Mouse (Mus musculus): Measurements from ENCODE around the gene Capn15. TPM values are rescaled to one million over a fixed set of nuclear protein-coding genes. Genes with fewer than 3 reads are reported as not detected.

Capn15 gene
- total RNA-seq, 1 experiment = 18.0 TPM

DNA sequence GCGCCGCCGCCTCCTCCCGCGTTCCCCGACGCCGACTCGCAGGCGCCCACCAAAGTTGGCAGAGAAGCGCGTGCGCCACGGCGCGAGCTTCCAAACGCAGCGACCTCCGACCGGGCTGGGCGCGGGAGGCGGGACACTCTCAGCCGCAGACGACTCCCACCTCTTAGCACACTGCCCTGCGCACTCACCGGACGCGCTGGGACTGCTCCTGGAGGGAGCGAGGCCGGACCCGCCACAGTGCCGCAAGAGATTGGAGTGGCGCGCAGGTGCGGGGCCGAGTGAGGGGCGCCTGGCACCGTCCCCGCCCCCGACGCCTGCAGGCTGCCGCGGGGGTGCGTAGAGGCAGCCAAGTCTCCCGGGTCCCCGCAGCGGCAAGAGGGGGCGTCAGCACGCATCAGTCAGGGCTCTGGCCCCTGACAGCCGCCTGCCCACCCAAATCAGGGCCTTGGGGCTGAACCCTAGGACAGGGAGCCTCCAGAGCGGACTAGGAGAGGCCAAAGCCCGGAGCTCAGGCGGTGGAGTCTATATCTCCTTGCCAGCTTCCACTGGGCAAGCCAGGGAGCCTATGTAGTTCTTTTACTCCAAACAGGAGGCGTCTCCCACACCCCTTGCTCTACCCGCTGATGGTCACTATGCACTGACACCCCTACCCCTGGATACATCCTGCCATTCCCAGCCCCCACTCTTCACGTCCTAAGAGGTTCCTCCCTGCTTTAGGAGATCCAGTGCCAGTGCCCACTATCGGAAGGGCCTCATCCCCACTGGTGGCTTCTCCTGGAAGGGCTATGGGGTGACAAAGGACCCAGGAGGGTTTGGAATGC, 33.6 kb downstream of the Capn15 start, which contains the start of gene A930017K11Rik:
TSS of gene A930017K11Rik (minus strand) at position 763 of the 821 bp plus-strand sequence.
- no peak for TF ChIP-seq ZNF384 (IDR thresholded peaks at IDR 0.05; ENCODE audit: low read depth, low read length)
- TF ChIP-seq MAFK (IDR thresholded peaks at IDR 0.05; ENCODE audit: insufficient read depth, low read depth, low read length) = no peak
- TF ChIP-seq ZC3H11A (IDR thresholded peaks at IDR 0.05; ENCODE audit: borderline replicate concordance, low read depth, low read length) = no peak
- TF ChIP-seq HCFC1 (IDR thresholded peaks at IDR 0.05; ENCODE audit: borderline replicate concordance, insufficient read depth, low read length) = no peak
- TF ChIP-seq CHD2 (IDR thresholded peaks at IDR 0.05; ENCODE audit: low read depth, low read length) = no peak
- Histone ChIP-seq H3K4me1 (ENCODE audit: control insufficient read depth in 2 of 2, insufficient read depth in 2 of 2, low read length in 2 of 2, poor library complexity in 1 of 2) (peaks cover 0 to 3% of the 10 kb centered on the region in 2 experiments; a peak in 1 of 4 replicates), H3K4me3 (ENCODE audit: insufficient read depth in 1 of 2, low read depth in 1 of 2, low read length in 2 of 2, poor library complexity in 1 of 2, severe bottlenecking in 1 of 2) (peak within 1 kb of the TSS; percentile 74 to 75), H3K36me3 (ENCODE audit: control insufficient read depth, insufficient read depth, low read length, poor library complexity, severe bottlenecking) (no peaks in the 10 kb centered on the region), H3K9me3 (ENCODE audit: control insufficient read depth, insufficient read depth, low read depth, low read length) (no peaks in the 10 kb centered on the region), H3K9ac (ENCODE audit: insufficient read depth, low read depth, low read length, poor library complexity, severe bottlenecking) (peak within 1 kb of the TSS; percentile 42), H3K27ac (ENCODE audit: insufficient read depth, low read depth, low read length, poor library complexity, severe bottlenecking) (no peak within 1 kb of the TSS)
- in situ Hi-C loops (cut with MboI; ENCODE audit: low sequenced_read_pairs in 2 of 2, unreplicated experiment in 2 of 2) = no loop called here
- DNase-seq (ENCODE audit: low read depth, low spot score) = no peak

DNA sequence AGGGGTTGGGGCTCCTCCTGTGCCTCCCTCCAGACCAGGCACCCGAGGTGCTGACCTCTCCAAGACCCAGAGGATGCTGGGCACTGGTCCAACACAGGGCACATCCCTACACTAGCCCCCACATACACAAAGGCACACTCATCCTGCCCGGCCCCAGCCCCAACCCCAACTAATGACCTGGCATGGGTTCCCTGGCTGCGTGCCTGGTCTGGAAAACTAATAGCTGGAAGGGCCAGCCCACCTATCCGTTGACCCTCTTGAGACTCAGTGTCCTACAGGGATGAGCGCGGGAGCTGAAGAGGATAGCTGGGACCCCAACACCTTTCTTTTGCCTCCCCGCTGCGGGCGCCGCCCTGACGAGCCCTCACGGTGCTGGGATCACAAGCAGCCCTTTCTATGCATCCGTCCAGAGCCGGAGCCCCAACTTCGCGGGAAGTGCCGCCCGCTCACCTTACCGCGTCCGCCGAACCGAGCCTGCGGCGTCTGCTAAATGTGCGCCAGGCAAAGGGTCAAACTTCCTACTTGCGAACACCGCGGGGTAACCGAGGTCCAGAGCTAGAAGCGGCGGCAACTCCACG, 34.3 kb downstream of the Capn15 start:
- no peak for DNase-seq (ENCODE audit: low read depth, low spot score)
- no peaks in the 10 kb centered on the region for H3K36me3 ChIP-seq (ENCODE audit: control insufficient read depth, insufficient read depth, low read length, poor library complexity, severe bottlenecking)
- H3K9ac ChIP-seq (ENCODE audit: insufficient read depth, low read depth, low read length, poor library complexity, severe bottlenecking) = peak overlapping the region; percentile 42
- no peaks in the 10 kb centered on the region for H3K9me3 ChIP-seq (ENCODE audit: control insufficient read depth, insufficient read depth, low read depth, low read length)
- peak overlapping the region; percentile 74 to 75 for H3K4me3 ChIP-seq (ENCODE audit: insufficient read depth in 1 of 2, low read depth in 1 of 2, low read length in 2 of 2, poor library complexity in 1 of 2, severe bottlenecking in 1 of 2)
- TF ChIP-seq ZNF384 (IDR thresholded peaks at IDR 0.05; ENCODE audit: low read depth, low read length) = no peak
- TF ChIP-seq HCFC1 (IDR thresholded peaks at IDR 0.05; ENCODE audit: borderline replicate concordance, insufficient read depth, low read length) = no peak
- no peak overlapping the region for H3K27ac ChIP-seq (ENCODE audit: insufficient read depth, low read depth, low read length, poor library complexity, severe bottlenecking)
- in situ Hi-C loops (cut with MboI; ENCODE audit: low sequenced_read_pairs in 2 of 2, unreplicated experiment in 2 of 2) = no loop called here
- H3K4me1 ChIP-seq (ENCODE audit: control insufficient read depth in 2 of 2, insufficient read depth in 2 of 2, low read length in 2 of 2, poor library complexity in 1 of 2) = peaks cover 0 to 3% of the 10 kb centered on the region in 2 experiments; a peak in 1 of 4 replicates

DNA sequence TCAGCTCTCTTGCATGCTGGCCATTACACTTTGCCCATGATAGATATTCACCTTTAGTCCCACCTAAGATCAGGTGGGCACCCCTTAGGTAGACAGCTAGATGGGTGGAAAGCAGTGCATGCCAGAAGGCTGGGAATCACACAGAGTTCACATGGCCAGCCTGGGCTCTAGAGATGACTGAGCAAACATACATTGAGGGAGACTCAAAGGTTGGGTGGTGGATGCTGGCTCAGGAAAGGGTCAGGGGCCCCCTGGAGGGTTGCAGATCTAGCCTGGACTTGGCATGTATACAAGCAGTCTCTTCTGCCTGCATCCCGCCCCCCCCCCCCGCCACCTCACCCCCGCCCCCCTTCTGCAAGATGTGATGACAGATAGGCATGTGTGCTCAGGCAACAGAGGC, 34.9 kb downstream of the Capn15 start:
- Histone ChIP-seq H3K4me3 (ENCODE audit: insufficient read depth in 1 of 2, low read depth in 1 of 2, low read length in 2 of 2, poor library complexity in 1 of 2, severe bottlenecking in 1 of 2) (peak overlapping the region in 1 of 2 experiments; percentile 75; a peak in 2 of 4 replicates), H3K9me3 (ENCODE audit: control insufficient read depth, insufficient read depth, low read depth, low read length) (no peaks in the 10 kb centered on the region), H3K27ac (ENCODE audit: insufficient read depth, low read depth, low read length, poor library complexity, severe bottlenecking) (no peak overlapping the region), H3K9ac (ENCODE audit: insufficient read depth, low read depth, low read length, poor library complexity, severe bottlenecking) (no peak overlapping the region), H3K36me3 (ENCODE audit: control insufficient read depth, insufficient read depth, low read length, poor library complexity, severe bottlenecking) (no peaks in the 10 kb centered on the region), H3K4me1 (ENCODE audit: control insufficient read depth in 2 of 2, insufficient read depth in 2 of 2, low read length in 2 of 2, poor library complexity in 1 of 2) (peaks cover 0 to 4% of the 10 kb centered on the region in 2 experiments; a peak in 1 of 4 replicates)
- no peak for DNase-seq (ENCODE audit: low read depth, low spot score)
- TF ChIP-seq ZNF384 (IDR thresholded peaks at IDR 0.05; ENCODE audit: low read depth, low read length) = no peak
- no peak for TF ChIP-seq MAFK (IDR thresholded peaks at IDR 0.05; ENCODE audit: insufficient read depth, low read depth, low read length)
- TF ChIP-seq ZC3H11A (IDR thresholded peaks at IDR 0.05; ENCODE audit: borderline replicate concordance, low read depth, low read length) = no peak
- TF ChIP-seq HCFC1 (IDR thresholded peaks at IDR 0.05; ENCODE audit: borderline replicate concordance, insufficient read depth, low read length) = no peak
- TF ChIP-seq CHD2 (IDR thresholded peaks at IDR 0.05; ENCODE audit: low read depth, low read length) = no peak
- in situ Hi-C loops (cut with MboI; ENCODE audit: low sequenced_read_pairs in 2 of 2, unreplicated experiment in 2 of 2) = no loop called here

DNA sequence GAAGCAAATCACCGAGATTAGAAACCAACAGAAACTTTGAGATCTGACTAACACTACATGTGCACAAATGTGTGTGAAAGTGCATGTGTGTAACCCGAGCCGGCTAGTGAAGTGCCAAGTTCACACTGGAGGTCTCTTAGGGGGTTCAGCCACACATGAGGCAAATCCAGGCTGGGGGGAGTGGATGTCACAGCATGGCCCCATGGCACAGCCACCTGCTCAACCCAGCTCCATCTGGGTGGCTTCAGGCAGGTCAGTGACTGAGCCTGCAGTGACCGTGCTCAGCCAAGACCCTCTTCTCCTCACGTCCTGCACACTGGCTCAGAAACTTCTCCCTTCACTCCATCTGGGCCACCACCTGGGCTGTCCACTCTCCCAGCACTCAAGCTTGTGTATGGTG, 35.6 kb downstream of the Capn15 start:
- in situ Hi-C loops (cut with MboI; ENCODE audit: low sequenced_read_pairs in 2 of 2, unreplicated experiment in 2 of 2) = no loop called here
- H3K4me1 ChIP-seq (ENCODE audit: control insufficient read depth in 2 of 2, insufficient read depth in 2 of 2, low read length in 2 of 2, poor library complexity in 1 of 2) = peaks cover 0 to 8% of the 10 kb centered on the region in 2 experiments; a peak in 1 of 4 replicates
- H3K9ac ChIP-seq (ENCODE audit: insufficient read depth, low read depth, low read length, poor library complexity, severe bottlenecking) = no peak overlapping the region

More for the DNA sequence above, 35.6 kb downstream of the Capn15 start:
- H3K4me3 ChIP-seq (ENCODE audit: insufficient read depth in 1 of 2, low read depth in 1 of 2, low read length in 2 of 2, poor library complexity in 1 of 2, severe bottlenecking in 1 of 2) = no peak overlapping the region
- no peaks in the 10 kb centered on the region for H3K9me3 ChIP-seq (ENCODE audit: control insufficient read depth, insufficient read depth, low read depth, low read length)
- H3K27ac ChIP-seq (ENCODE audit: insufficient read depth, low read depth, low read length, poor library complexity, severe bottlenecking) = no peak overlapping the region
- TF ChIP-seq MAFK (IDR thresholded peaks at IDR 0.05; ENCODE audit: insufficient read depth, low read depth, low read length) = no peak
- no peak for TF ChIP-seq CHD2 (IDR thresholded peaks at IDR 0.05; ENCODE audit: low read depth, low read length)
- TF ChIP-seq ZNF384 (IDR thresholded peaks at IDR 0.05; ENCODE audit: low read depth, low read length) = no peak
- no peak for TF ChIP-seq HCFC1 (IDR thresholded peaks at IDR 0.05; ENCODE audit: borderline replicate concordance, insufficient read depth, low read length)
- no peak for TF ChIP-seq ZC3H11A (IDR thresholded peaks at IDR 0.05; ENCODE audit: borderline replicate concordance, low read depth, low read length)
- no peak for DNase-seq (ENCODE audit: low read depth, low spot score)
- no peaks in the 10 kb centered on the region for H3K36me3 ChIP-seq (ENCODE audit: control insufficient read depth, insufficient read depth, low read length, poor library complexity, severe bottlenecking)
